Mouse (Mus musculus) fibroblast of lung, adult 2 months (primary cell): ENCODE data around the gene Frmd7.

Experiments
- DNase-seq: peaks from one replicate; pipeline ENCODE4 v3.0.0-alpha.2; 2011; ENCODE audit warnings: low read depth

Gene Frmd7

DNA sequence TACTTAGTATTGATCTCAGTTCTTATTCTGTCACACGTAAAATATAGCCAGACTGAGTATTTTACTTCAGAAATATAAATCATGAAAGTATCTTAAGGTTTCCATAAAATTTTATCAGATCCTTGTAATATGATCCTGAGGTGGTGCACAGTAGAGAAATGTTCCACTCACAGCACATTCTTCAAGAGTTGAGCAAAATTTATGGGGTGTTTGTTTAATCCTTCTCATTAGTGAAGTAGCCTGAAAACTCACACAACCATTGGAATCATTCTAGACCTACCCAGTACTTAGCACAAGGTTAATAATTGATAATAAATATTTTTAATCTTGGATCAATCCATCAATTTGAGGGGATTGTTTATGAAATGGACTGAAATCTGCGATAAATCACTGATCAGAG, 78.7 kb downstream of the Frmd7 start:
- DNase-seq = no peak

DNA sequence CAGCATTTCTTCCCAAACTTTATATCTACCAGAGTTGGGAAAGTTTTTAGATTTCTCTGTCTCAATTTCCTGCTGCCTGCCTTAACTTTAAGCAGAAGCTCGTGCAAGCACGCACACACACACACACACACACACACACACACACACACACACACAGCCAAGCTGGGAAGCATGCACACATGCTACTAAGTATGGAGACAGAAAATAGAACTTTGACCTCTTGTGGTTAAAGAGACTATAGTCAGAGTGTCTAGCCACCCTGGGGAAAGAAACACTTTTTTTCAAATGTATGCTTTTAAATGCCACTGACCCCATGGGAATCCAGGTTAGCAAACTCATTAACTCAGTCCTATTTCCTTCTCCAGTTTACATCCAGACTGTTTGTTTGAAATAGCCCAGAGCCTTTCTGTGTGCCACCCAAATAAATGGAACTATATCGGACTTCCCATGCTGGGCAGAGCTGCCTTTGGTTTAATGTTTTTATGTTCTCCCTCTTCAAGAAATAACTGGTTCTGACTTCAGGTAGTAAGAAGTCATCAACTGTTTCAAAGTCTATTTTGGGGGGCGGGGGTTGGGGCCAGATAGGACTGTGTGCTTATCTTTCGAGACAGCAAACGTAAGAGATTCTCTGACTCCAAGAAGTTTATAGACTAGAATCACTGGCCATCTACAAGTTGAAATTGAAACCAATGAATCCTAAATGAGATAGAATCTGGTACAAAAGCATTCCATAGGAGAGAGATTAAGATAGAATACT, 91.9 kb downstream of the Frmd7 start:
- DNase-seq = no peak
